Mouse (Mus musculus) macrophage (primary cell): Measurements from ENCODE around the gene Tex261. TPM values are rescaled to one million over a fixed set of nuclear protein-coding genes. Genes with fewer than 3 reads are reported as not detected.

ENCODE experiments used
- H3K27ac ChIP-seq: fragments of 350-480 bp; formaldehyde crosslinking; 2 replicates; pipeline ENCODE4 v1.9.0; 2021
- H3K36me3 ChIP-seq: fragments of 350-480 bp; formaldehyde crosslinking; 2 replicates; pipeline ENCODE4 v1.9.0; 2021; ENCODE audit errors: inconsistent target
- H3K4me3 ChIP-seq: fragments of 350-480 bp; formaldehyde crosslinking; 2 replicates; pipeline ENCODE4 v1.9.0; 2021; ENCODE audit errors: inconsistent target
- H3K79me2 ChIP-seq: fragments of 350-480 bp; formaldehyde crosslinking; 2 replicates; pipeline ENCODE4 v1.9.0; 2021; ENCODE audit errors: inconsistent target
- WGBS: methylation state at CpG from one replicate; pipeline ENCODE4 v1.1.7; 2026; ENCODE audit warnings: inconsistent platforms; ENCODE audit not compliant: missing documents; 5-methylcytosine and 5-hydroxymethylcytosine counted together
- polyA plus RNA-seq: library from polyadenylated mRNA; stranded (reverse); fragments of 250-400 nt; gene quantifications from 3 replicates; pipeline ENCODE4 v1.2.4, GENCODE M21; 2018; ENCODE audit warnings: inconsistent platforms

The Tex261 gene
- polyA plus RNA-seq, 1 experiment from 2014 or later = 35.3 TPM

DNA sequence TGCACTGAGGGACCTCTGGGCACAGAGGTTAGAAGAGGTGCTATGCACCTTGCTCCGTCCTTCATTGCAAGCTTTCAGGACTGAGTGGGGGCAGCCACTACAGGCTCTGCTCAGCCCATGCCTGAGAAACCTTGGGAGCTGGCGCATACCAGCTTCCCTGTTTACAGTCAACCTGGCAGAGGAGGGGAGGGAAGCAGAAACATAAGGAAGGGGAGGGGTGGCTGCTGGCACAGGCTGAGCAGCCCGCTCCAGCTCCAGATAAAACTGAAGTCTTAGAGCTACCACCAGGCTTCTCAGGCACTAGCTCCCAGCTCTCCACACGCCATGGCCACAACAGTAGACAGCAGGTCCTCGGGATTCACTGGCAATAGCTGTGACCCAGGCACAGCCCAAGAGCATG, 32.9 kb downstream of the Tex261 start, which contains the start of gene Atp6v1b1:
Atp6v1b1 (plus strand) TSS at position 230 of the 400 bp plus-strand sequence.
- H3K36me3 ChIP-seq = no peaks in the 10 kb centered on the region
- H3K4me3 ChIP-seq = no peak within 1 kb of the TSS
- H3K27ac ChIP-seq = no peak within 1 kb of the TSS
- H3K79me2 ChIP-seq = no peaks in the 10 kb centered on the region
- 79% methylated on average over 5 of the region's 5 CpGs for WGBS

- no peaks in the 10 kb centered on the region for H3K79me2 ChIP-seq
- H3K36me3 ChIP-seq = no peaks in the 10 kb centered on the region
- no peak overlapping the region for H3K27ac ChIP-seq
- 5% methylated on average over 6 of the region's 6 CpGs for WGBS
- H3K4me3 ChIP-seq = no peak overlapping the region
Measured at GRCm38 (mm10) chr6:83738596-83738995, 37.0 kb downstream of the Tex261 start.

DNA sequence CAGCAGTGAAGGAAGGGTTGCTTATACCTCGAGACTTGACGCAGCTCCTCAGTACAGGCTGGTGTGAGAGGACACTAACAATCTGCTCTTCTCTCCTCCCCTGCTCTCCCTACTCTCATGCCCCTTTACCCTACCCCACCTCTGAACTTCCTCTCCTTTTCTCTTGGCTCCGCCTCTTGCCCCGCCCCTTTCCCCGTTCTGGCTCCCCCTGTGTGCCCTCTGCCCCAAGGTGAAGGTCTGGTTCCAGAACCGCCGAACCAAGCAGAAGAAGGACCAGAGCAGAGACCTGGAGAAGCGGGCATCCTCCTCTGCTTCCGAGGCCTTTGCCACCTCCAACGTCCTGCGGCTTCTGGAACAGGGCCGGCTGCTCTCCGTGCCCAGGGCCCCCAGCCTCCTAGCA, 38.3 kb downstream of the Tex261 start:
- Histone ChIP-seq H3K27ac (no peak overlapping the region), H3K79me2 (no peaks in the 10 kb centered on the region), H3K4me3 (no peak overlapping the region), H3K36me3 (no peaks in the 10 kb centered on the region)
- 55% methylated on average over 12 of the region's 13 CpGs for WGBS

DNA sequence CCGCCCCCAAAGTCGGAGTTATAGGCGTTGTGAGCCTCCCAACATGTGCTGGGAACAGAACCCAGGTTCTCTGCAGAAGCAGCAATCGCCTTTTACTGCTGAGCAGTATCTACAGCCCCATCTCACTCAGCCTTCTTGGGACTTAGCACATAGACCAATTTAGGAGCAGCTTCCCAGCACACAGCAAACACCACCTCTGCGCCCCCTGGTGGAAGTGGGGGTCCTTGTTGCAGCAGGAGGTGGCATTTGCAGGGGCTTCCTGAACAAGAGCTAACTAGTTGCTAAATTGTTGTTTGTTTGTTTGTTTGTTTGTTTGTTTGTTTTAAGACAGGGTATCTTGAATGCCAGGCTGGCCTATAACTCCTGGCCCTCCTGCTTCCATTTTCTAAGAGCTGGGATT, 44.5 kb downstream of the Tex261 start:
- H3K79me2 ChIP-seq = no peaks in the 10 kb centered on the region
- no peaks in the 10 kb centered on the region for H3K36me3 ChIP-seq
- no peak overlapping the region for H3K4me3 ChIP-seq
- H3K27ac ChIP-seq = no peak overlapping the region
- 42% methylated on average over 5 of the region's 5 CpGs for WGBS

DNA sequence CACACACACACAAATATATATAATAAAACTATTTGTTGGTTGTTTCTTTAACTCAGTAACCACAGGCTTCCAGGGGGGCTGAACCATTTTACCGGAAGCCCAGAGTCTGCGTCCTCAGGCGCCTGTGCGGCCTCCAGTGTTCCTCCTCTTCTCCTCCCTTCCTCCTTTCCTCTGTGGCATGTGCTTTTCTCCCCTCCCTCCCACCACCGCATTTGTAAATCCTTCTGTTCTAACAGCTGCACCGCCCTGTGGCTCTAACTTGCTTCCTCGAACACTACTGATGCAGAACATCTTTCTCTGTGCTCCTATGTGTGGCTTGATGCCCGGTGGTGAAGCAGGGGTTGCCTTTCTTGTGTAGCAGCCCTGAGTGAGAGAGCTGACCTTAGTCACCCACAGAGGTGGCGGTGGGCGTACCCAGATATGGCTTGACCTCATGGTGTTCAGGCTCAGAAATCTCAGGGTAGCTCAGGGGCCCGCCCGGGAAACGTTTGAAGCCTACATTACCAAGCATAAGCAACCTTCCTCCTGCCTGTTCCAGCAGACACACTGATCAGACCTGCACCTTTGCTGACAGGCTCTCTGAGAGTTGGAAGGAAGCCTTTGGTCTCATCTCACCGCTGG, 46.2 kb downstream of the Tex261 start:
- Histone ChIP-seq H3K4me3 (no peak overlapping the region), H3K36me3 (no peaks in the 10 kb centered on the region), H3K79me2 (no peaks in the 10 kb centered on the region), H3K27ac (no peak overlapping the region)
- 28% methylated on average over 14 of the region's 14 CpGs for WGBS

DNA sequence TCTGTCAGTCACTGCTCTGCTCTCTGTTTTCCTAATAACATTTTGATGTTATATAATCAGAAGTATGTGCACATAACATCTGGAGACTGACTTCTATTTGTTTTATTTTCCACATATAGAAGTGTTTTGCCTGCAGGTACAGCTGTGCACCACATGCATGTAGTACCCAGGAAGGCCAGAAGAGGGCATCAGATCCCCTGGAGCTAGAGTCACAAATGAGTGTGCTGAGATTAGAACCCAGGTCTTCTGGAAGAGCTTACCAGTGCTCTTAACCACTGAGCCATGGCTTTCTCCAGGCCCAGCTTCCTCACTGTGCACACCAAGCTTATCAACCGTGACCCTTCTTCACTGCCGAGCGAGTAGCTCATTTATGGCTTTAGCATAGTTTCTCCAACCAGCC, 47.1 kb downstream of the Tex261 start:
- WGBS = 82% methylated on average over 3 of the region's 3 CpGs
- no peaks in the 10 kb centered on the region for H3K79me2 ChIP-seq
- H3K36me3 ChIP-seq = no peaks in the 10 kb centered on the region
- H3K27ac ChIP-seq = no peak overlapping the region
- H3K4me3 ChIP-seq = no peak overlapping the region

GRCm38 (mm10) chr6:83727178-83727577, 48.4 kb downstream of the Tex261 start:
- WGBS = 49% methylated on average over 4 of the region's 4 CpGs
- Histone ChIP-seq H3K36me3 (no peaks in the 10 kb centered on the region), H3K27ac (no peak overlapping the region), H3K4me3 (no peak overlapping the region), H3K79me2 (no peaks in the 10 kb centered on the region)

DNA sequence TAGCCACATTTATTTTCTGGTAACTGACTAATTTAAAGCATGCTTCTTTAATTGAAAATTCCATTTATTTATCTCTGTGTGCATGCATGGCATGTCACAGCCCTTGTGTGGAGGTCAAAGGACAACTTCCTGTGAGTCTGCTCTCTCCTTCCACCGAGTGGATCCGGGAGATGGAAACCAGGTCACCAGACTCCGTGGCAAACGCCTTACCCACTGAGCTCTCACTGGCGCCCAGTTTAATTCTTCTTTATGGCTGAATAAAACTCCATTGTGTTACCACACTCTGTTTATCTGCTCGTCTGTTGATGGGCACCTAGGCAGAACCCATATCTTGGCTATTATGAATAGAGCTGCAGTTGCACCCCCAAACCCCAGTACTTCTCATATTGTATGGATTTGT, 53.1 kb downstream of the Tex261 start:
- H3K27ac ChIP-seq = no peak overlapping the region
- WGBS = 34% methylated on average over 6 of the region's 6 CpGs

More for the DNA sequence above, 53.1 kb downstream of the Tex261 start:
- Histone ChIP-seq H3K36me3 (no peaks in the 10 kb centered on the region), H3K79me2 (no peaks in the 10 kb centered on the region), H3K4me3 (no peak overlapping the region)

Other genes with a start within 250 kb of the Tex261 start
- 0.21 TPM in 1 of 3 replicates, not detected in the others for gene Actg2, start 239.5 kb downstream of the Tex261 start, polyA plus RNA-seq
- gene Stambp, start 203.1 kb downstream of the Tex261 start, polyA plus RNA-seq = 22.5 to 49.4 TPM (median 24.4 TPM) in 3 replicates
- not detected in 3 replicates for gene Clec4f, start 119.6 kb downstream of the Tex261 start, polyA plus RNA-seq
- 0.49 TPM in 1 of 3 replicates, not detected in the others for gene Cd207, start 98.0 kb downstream of the Tex261 start, polyA plus RNA-seq
- not detected in 3 replicates for gene Vax2, start 64.5 kb downstream of the Tex261 start, polyA plus RNA-seq
- not detected in 3 replicates for gene Atp6v1b1, start 32.8 kb downstream of the Tex261 start, polyA plus RNA-seq
- not detected in 3 replicates for gene Ankrd53, start 13.2 kb downstream of the Tex261 start, polyA plus RNA-seq
- 112 to 148 TPM (median 138 TPM) in 3 replicates for gene Nagk, start 19.2 kb upstream of the Tex261 start, polyA plus RNA-seq
- 5.8 to 9.0 TPM (median 6.1 TPM) in 3 replicates for gene Paip2b, start 55.9 kb upstream of the Tex261 start, polyA plus RNA-seq
- 38.7 to 53.0 TPM (median 44.8 TPM) in 3 replicates for gene Zfp638, start 91.3 kb upstream of the Tex261 start, polyA plus RNA-seq
- gene Dysf, start 232.8 kb upstream of the Tex261 start, polyA plus RNA-seq = 0.24 to 0.26 TPM in 2 of 3 replicates, not detected in the other